In genomic region chr15:103040601-103041000, GRCm38 (mm10) we compare ENCODE assay signal across 14 mouse cellular contexts. TPM values are rescaled to one million over a fixed set of nuclear protein-coding genes. Genes with fewer than 3 reads are reported as not detected.
DNase-seq lines count a peak whose midpoint lies in the region; ATAC-seq and TF ChIP-seq lines count a peak whose summit lies in the region.
"Had no signal": no experiment of that assay in that cellular context is flagged by ENCODE, and none has a peak within 500 bp of the region (broad histone marks: within the 10 kb centered on the region; RNA-seq: fewer than 3 reads in every experiment).

No protein-coding gene starts in this region.

- H3K4me2 ChIP-seq in lung, embryonic 15.5 days, result peak overlapping the region; percentile 35
- H3K4me2 ChIP-seq in intestine, embryonic 16.5 days (ENCODE audit: low read depth, low read length), result peak overlapping the region; percentile 42
- H3K4me2 ChIP-seq: midbrain, embryonic 15.5 days had no signal

- no peak for TF ChIP-seq CTCF in small intestine, adult 2 months (IDR thresholded peaks at IDR 0.05; ENCODE audit: extremely low read depth, insufficient read length, insufficient replicate concordance, low read depth, low read length)

- TF ChIP-seq POLR2A in small intestine, adult 2 months (IDR thresholded peaks at IDR 0.05; ENCODE audit: low read depth, low read length), result no peak

- ATAC-seq in lung, embryonic 15.5 days (ENCODE audit: borderline replicate concordance, extremely low read depth, low FRiP score, low TSS enrichment), result no peak
- no peak; the same call in 1 of the 2 replicates for ATAC-seq in intestine, embryonic 16.5 days
- ATAC-seq: liver, postnatal 0 days; midbrain, embryonic 15.5 days had no signal

- H3K36me3 ChIP-seq in lung, embryonic 15.5 days, result no peaks in the 10 kb centered on the region
- no peaks in the 10 kb centered on the region for H3K36me3 ChIP-seq in intestine, embryonic 16.5 days (ENCODE audit: control insufficient read depth, insufficient read depth, low read length)
- H3K36me3 ChIP-seq in small intestine, adult 2 months (ENCODE audit: control insufficient read depth, insufficient read depth, low read length), result no peaks in the 10 kb centered on the region
- H3K36me3 ChIP-seq: midbrain, embryonic 15.5 days had no signal

- peaks cover 96% of the 10 kb centered on the region for H3K27me3 ChIP-seq in lung, embryonic 15.5 days
- H3K27me3 ChIP-seq in intestine, embryonic 16.5 days (replicated peaks; ENCODE audit: control insufficient read depth, insufficient read depth, low read length), result peaks cover 66% of the 10 kb centered on the region
- peaks cover 20% of the 10 kb centered on the region for H3K27me3 ChIP-seq in small intestine, adult 2 months (ENCODE audit: control insufficient read depth, insufficient read depth, low read length)

- no peak overlapping the region for H3K27ac ChIP-seq in lung, embryonic 15.5 days
- peak overlapping the region; percentile 51 for H3K27ac ChIP-seq in intestine, embryonic 16.5 days (ENCODE audit: low read length)
- peak overlapping the region; percentile 39; the same call in 1 of the 2 replicates for H3K27ac ChIP-seq in small intestine, adult 2 months (ENCODE audit: insufficient read depth, low read depth, low read length)
- H3K27ac ChIP-seq: midbrain, embryonic 15.5 days had no signal

- no peak overlapping the region for H3K9ac ChIP-seq in lung, embryonic 15.5 days
- 0 out of 2 replicates have a peak overlapping the region, but pooled peaks have one; percentile 45 for H3K9ac ChIP-seq in intestine, embryonic 16.5 days (ENCODE audit: low read depth, low read length)
- H3K9ac ChIP-seq: liver, postnatal 0 days; midbrain, embryonic 15.5 days had no signal

- H3K9me3 ChIP-seq in lung, embryonic 15.5 days, result no peaks in the 10 kb centered on the region
- no peaks in the 10 kb centered on the region for H3K9me3 ChIP-seq in intestine, embryonic 16.5 days (ENCODE audit: control insufficient read depth, low read length)
- H3K9me3 ChIP-seq: midbrain, embryonic 15.5 days had no signal

- H3K4me3 ChIP-seq in lung, embryonic 15.5 days, result 0 out of 2 replicates have a peak overlapping the region, but pooled peaks have one; percentile 13
- 0 out of 2 replicates have a peak overlapping the region, but pooled peaks have one; percentile 11 for H3K4me3 ChIP-seq in intestine, embryonic 16.5 days (ENCODE audit: low read length)
- H3K4me3 ChIP-seq in small intestine, adult 2 months (ENCODE audit: low read depth, low read length), result peak overlapping the region; percentile 1; the same call in 1 of the 2 replicates
- H3K4me3 ChIP-seq: midbrain, embryonic 15.5 days had no signal

- WGBS in lung, embryonic 15.5 days, result 33% methylated on average over 12 of the region's 12 CpGs
- WGBS in intestine, embryonic 16.5 days, result 31% methylated on average over 12 of the region's 12 CpGs
- 42% methylated on average over 12 of the region's 12 CpGs for WGBS in small intestine, adult 2 months

- H3K4me1 ChIP-seq in lung, embryonic 15.5 days, result peaks cover 13% of the 10 kb centered on the region; the same call in 1 of the 2 replicates
- H3K4me1 ChIP-seq in intestine, embryonic 16.5 days (ENCODE audit: control insufficient read depth, insufficient read depth, low read length), result peaks cover 10% of the 10 kb centered on the region; the same call in 1 of the 2 replicates
- H3K4me1 ChIP-seq in small intestine, adult 2 months (ENCODE audit: control insufficient read depth, insufficient read depth, insufficient read length, low read length), result no peaks in the 10 kb centered on the region
- H3K4me1 ChIP-seq: midbrain, embryonic 15.5 days had no signal

- DNase-seq in embryo, embryonic 11 days, result peak; percentile 13
- no peak for DNase-seq in embryo, embryonic 9.5 days (ENCODE audit: extremely low spot score)
- no peak for DNase-seq in lung, postnatal 14 days
- DNase-seq in MN1 (ENCODE audit: low spot score), result no peak
- no peak for DNase-seq in ovary, adult 18-20 months (ENCODE audit: low spot score)
- DNase-seq: cerebellum, adult 18-20 months; liver, postnatal 0 days; spleen, adult 18-20 months; thymus, adult 2 months had no signal

RNA-seq across cellular contexts. Expression of gene Hoxc4, which starts 21.9 kb away (rescaled TPM):
- polyA plus RNA-seq in lung, embryonic 15.5 days (2015; fragmentation: Nextera tagmentation; extraction: Ambion mirVana), result 1.4 and 1.5 TPM in 2 replicates
- 8.8 and 9.7 TPM in 2 replicates for polyA plus RNA-seq in intestine, embryonic 16.5 days (2015; fragmentation: Nextera tagmentation; extraction: Ambion mirVana)
- 0.38 and 2.1 TPM in 2 replicates for polyA plus RNA-seq in small intestine, adult 2 months (2012; rRNA removed)
- polyA plus RNA-seq: heart, postnatal 0 days; midbrain, embryonic 15.5 days had no signal

RNA-seq across cellular contexts. Expression of gene Hoxc6, which starts 42.5 kb away (rescaled TPM):
- polyA plus RNA-seq in lung, embryonic 15.5 days (2015; fragmentation: Nextera tagmentation; extraction: Ambion mirVana), result 0.20 and 0.26 TPM in 2 replicates
- 3.2 and 4.0 TPM in 2 replicates for polyA plus RNA-seq in intestine, embryonic 16.5 days (2015; fragmentation: Nextera tagmentation; extraction: Ambion mirVana)
- 0.05 and 5.0 TPM in 2 replicates for polyA plus RNA-seq in small intestine, adult 2 months (2012; rRNA removed)
- polyA plus RNA-seq: heart, postnatal 0 days; liver, postnatal 0 days; midbrain, embryonic 15.5 days had no signal

RNA-seq across cellular contexts. Expression of gene Hoxc8, which starts 50.2 kb away (rescaled TPM):
- polyA plus RNA-seq in lung, embryonic 15.5 days (2015; fragmentation: Nextera tagmentation; extraction: Ambion mirVana), result 0.10 TPM in 1 of 2 replicates, not detected in the other
- 4.5 and 4.9 TPM in 2 replicates for polyA plus RNA-seq in intestine, embryonic 16.5 days (2015; fragmentation: Nextera tagmentation; extraction: Ambion mirVana)
- 1.8 TPM in 1 of 2 replicates, not detected in the other for polyA plus RNA-seq in small intestine, adult 2 months (2012; rRNA removed)
- polyA plus RNA-seq: heart, postnatal 0 days; liver, postnatal 0 days; midbrain, embryonic 15.5 days had no signal
